Mouse (Mus musculus): ENCODE data around the gene Spaca7.

GRCm38 (mm10) chr8:12565488-12565887, 7.3 kb upstream of the Spaca7 start:
- TF ChIP-seq CTCF (IDR thresholded peaks at IDR 0.05; ENCODE audit: borderline replicate concordance, insufficient read depth, low read length) (no peak), POLR2A (IDR thresholded peaks at IDR 0.05; ENCODE audit: low read depth, low read length) (no peak)

All from embryonic fibroblast, embryonic 13.5 days (primary cell).